Mouse (Mus musculus): ENCODE data around the gene Klhl15.

Klhl15 gene

GRCm38 (mm10) chrX:94234532-94235189, at the start of gene Klhl15:
Gene Klhl15, plus strand, starts transcription at chrX:94234599.
- peak; percentile 87 to 91 for DNase-seq

GRCm38 (mm10) chrX:94185156-94185555, 49.2 kb upstream of the Klhl15 start:
- no peak for DNase-seq

- peak in 1 of 2 experiments; percentile 34 for DNase-seq
Measured at GRCm38 (mm10) chrX:94193901-94194300, 40.5 kb upstream of the Klhl15 start.

- peak in 1 of 2 experiments; percentile 69 for DNase-seq
Measured at GRCm38 (mm10) chrX:94197789-94198188, 36.6 kb upstream of the Klhl15 start.

GRCm38 (mm10) chrX:94212264-94212596, 22.2 kb upstream of the Klhl15 start:
- DNase-seq = no peak

- DNase-seq = peak; percentile 87 to 94
Measured at GRCm38 (mm10) chrX:94212597-94213321, 21.6 kb upstream of the Klhl15 start, which contains the start of gene Eif2s3x. Gene Eif2s3x, minus strand, starts transcription at chrX:94212862.

- DNase-seq = no peak
Measured at GRCm38 (mm10) chrX:94213384-94213783, 21.0 kb upstream of the Klhl15 start.

- no peak for DNase-seq
Measured at GRCm38 (mm10) chrX:94233432-94233831, 967 bp upstream of the Klhl15 start.

GRCm38 (mm10) chrX:94233936-94234531, 365 bp upstream of the Klhl15 start:
- no peak for DNase-seq

- DNase-seq = peak; percentile 21 to 33
Measured at GRCm38 (mm10) chrX:94235190-94235555, 774 bp downstream of the Klhl15 start.

- DNase-seq = no peak
Measured at GRCm38 (mm10) chrX:94235601-94236000, 1.2 kb downstream of the Klhl15 start.

- DNase-seq = peak in 1 of 2 experiments; percentile 17
Measured at GRCm38 (mm10) chrX:94288923-94289322, 54.5 kb downstream of the Klhl15 start.

- no peak for DNase-seq
Measured at GRCm38 (mm10) chrX:94302928-94303327, 68.5 kb downstream of the Klhl15 start.

GRCm38 (mm10) chrX:94321036-94321902, 86.9 kb downstream of the Klhl15 start:
- DNase-seq = no peak

Measured in lung, postnatal 4 days (tissue).